Mouse (Mus musculus) C2C12 (cell line): Measurements from ENCODE around the gene Gm3625.

Experiments used
- CEBPB ChIP-seq: IDR thresholded peaks from one replicate; pipeline ENCODE4 v1.6.1; 2011; ENCODE audit warnings: low read depth, mild to moderate bottlenecking, control low read depth, moderate library complexity
- CTCF ChIP-seq: IDR thresholded peaks from one replicate; pipeline ENCODE4 v1.5.1; 2011; ENCODE audit not compliant: control insufficient read depth, insufficient read depth, insufficient read length
- FOSL1 ChIP-seq: IDR thresholded peaks from one replicate; pipeline ENCODE4 v1.8.0; 2011; ENCODE audit warnings: mild to moderate bottlenecking, low read length; ENCODE audit not compliant: poor library complexity, insufficient read depth, severe bottlenecking

- TF ChIP-seq CEBPB (no peak), CTCF (no peak), FOSL1 (no peak)
Observed at GRCm38 (mm10) chr12:4558013-4558412, 34.7 kb downstream of the Gm3625 start.
